In the genomic region with DNA sequence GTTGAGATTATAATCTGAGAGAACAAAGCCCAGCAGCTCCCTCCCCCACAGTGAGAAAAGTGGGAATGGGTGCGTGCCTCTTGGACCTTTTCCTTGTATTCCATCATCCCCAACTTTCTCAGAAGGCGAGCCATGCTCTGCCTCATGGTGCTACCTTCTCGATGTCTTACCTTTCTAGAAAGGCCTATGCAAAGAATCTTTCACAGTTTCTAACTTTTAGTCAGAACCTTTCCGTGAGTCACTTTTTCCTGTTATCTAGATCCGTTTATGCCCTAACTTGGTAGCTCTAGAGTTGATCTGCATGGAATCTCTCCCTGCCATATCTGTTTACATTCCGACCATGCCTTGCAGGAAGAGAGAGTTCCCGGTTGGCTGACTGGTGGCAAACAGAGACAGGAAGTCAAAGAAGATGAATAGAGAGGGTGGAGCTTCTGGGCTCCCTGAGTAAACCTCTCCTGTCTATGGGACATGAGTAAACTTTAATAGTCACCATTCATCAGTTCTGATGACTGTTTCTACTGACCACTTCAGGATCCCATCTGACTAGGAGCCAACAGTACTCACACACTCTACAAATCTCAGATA, we compare ENCODE assay signal across 20 mouse cellular contexts.
A peak's percentile ranks its signal among the peaks of the same experiment; 100 is the strongest.
DNase-seq lines count a peak whose midpoint lies in the region; ATAC-seq and TF ChIP-seq lines count a peak whose summit lies in the region.
"Had no signal": no experiment of that assay in that cellular context is flagged by ENCODE, and none has a peak within 500 bp of the region (broad histone marks: within the 10 kb centered on the region; RNA-seq: fewer than 3 reads in every experiment).

No protein-coding gene starts in this region.

- no peak overlapping the region for H3K4me2 ChIP-seq in lung, postnatal 0 days (replicated peaks; ENCODE audit: low read depth, low read length)
- no peak overlapping the region for H3K4me2 ChIP-seq in stomach, postnatal 0 days (replicated peaks; ENCODE audit: low read depth)
- H3K4me2 ChIP-seq in neural tube, embryonic 15.5 days, result no peak overlapping the region
- H3K4me2 ChIP-seq: hindbrain, embryonic 12.5 days; limb, embryonic 15.5 days; liver, embryonic 15.5 days had no signal

- no peaks in the 10 kb centered on the region for H3K36me3 ChIP-seq in lung, postnatal 0 days (ENCODE audit: insufficient read depth, low read length)
- no peaks in the 10 kb centered on the region for H3K36me3 ChIP-seq in stomach, postnatal 0 days (ENCODE audit: control insufficient read depth, insufficient read depth, low read length)
- 0 out of 2 replicates have a peak, but pooled peaks cover 8% of the 10 kb centered on the region for H3K36me3 ChIP-seq in neural tube, embryonic 15.5 days
- H3K36me3 ChIP-seq: G1E; heart, embryonic 10.5 days; hindbrain, embryonic 12.5 days; limb, embryonic 15.5 days; liver, embryonic 15.5 days had no signal

- no peak overlapping the region for H3K4me3 ChIP-seq in lung, adult 2 months (replicated peaks; ENCODE audit: extremely low read depth, low read depth, low read length)
- H3K4me3 ChIP-seq in lung, postnatal 0 days (ENCODE audit: low read depth, low read length), result no peak overlapping the region
- no peak overlapping the region for H3K4me3 ChIP-seq in stomach, postnatal 0 days (ENCODE audit: low read depth, low read length)
- H3K4me3 ChIP-seq in neural tube, embryonic 15.5 days (replicated peaks), result no peak overlapping the region
- H3K4me3 ChIP-seq: heart, embryonic 10.5 days; hindbrain, embryonic 12.5 days; layer of hippocampus, adult 2 months; limb, embryonic 15.5 days; liver, embryonic 15.5 days had no signal

- DNase-seq in lung, adult 18-20 months, result peak; percentile 37 to 62
- no peak for DNase-seq in lung, adult 2 months
- peak; percentile 9 for DNase-seq in NIH3T3 (ENCODE audit: low read depth)
- DNase-seq in lung, postnatal 0 days (ENCODE audit: low spot score), result peak; percentile 69
- DNase-seq in stomach, postnatal 0 days (ENCODE audit: low spot score), result no peak
- DNase-seq in adrenal gland, postnatal 25 days, result no peak
- DNase-seq in heart, postnatal 25 days (ENCODE audit: low spot score), result no peak
- DNase-seq: cerebellum, adult 9-10 months; gastrocnemius, postnatal 36 days; kidney, adult 11 months; kidney, postnatal 10 days; thymus, postnatal 25 days had no signal

- no peak for TF ChIP-seq POLR2A in lung, adult 2 months (IDR thresholded peaks at IDR 0.05; ENCODE audit: borderline replicate concordance, extremely low read depth, low read depth, low read length)

- peak; percentile 86 for TF ChIP-seq EP300 in lung, postnatal 0 days (IDR thresholded peaks at IDR 0.05)
- no peak for TF ChIP-seq EP300 in stomach, postnatal 0 days (optimal IDR thresholded peaks at IDR 0.05)

- H3K27me3 ChIP-seq in lung, postnatal 0 days (replicated peaks; ENCODE audit: insufficient read depth, low read length), result no peaks in the 10 kb centered on the region
- no peaks in the 10 kb centered on the region for H3K27me3 ChIP-seq in stomach, postnatal 0 days (ENCODE audit: control insufficient read depth, insufficient read depth, low read length)
- no peaks in the 10 kb centered on the region for H3K27me3 ChIP-seq in neural tube, embryonic 15.5 days (replicated peaks)
- H3K27me3 ChIP-seq: hindbrain, embryonic 12.5 days; limb, embryonic 15.5 days; liver, embryonic 15.5 days had no signal

- H3K4me1 ChIP-seq in lung, adult 2 months (ENCODE audit: control insufficient read depth, insufficient read depth, low read length), result no peaks in the 10 kb centered on the region
- no peaks in the 10 kb centered on the region for H3K4me1 ChIP-seq in lung, postnatal 0 days (ENCODE audit: insufficient read depth, low read depth, low read length)
- H3K4me1 ChIP-seq in stomach, postnatal 0 days (replicated peaks; ENCODE audit: control insufficient read depth, insufficient read depth), result no peaks in the 10 kb centered on the region
- H3K4me1 ChIP-seq in neural tube, embryonic 15.5 days, result no peaks in the 10 kb centered on the region
- H3K4me1 ChIP-seq: heart, embryonic 10.5 days; hindbrain, embryonic 12.5 days; limb, embryonic 15.5 days; liver, embryonic 15.5 days had no signal

- ATAC-seq in lung, postnatal 0 days, result peak; percentile 81
- peak; percentile 59; the same call in 1 of the 2 replicates for ATAC-seq in stomach, postnatal 0 days (ENCODE audit: low FRiP score, low TSS enrichment)
- ATAC-seq in neural tube, embryonic 15.5 days (ENCODE audit: low FRiP score), result no peak
- ATAC-seq: forebrain, embryonic 16.5 days had no signal

- H3K27ac ChIP-seq in lung, postnatal 0 days (ENCODE audit: low read length), result no peak overlapping the region
- no peak overlapping the region for H3K27ac ChIP-seq in stomach, postnatal 0 days (replicated peaks)
- H3K27ac ChIP-seq in neural tube, embryonic 15.5 days (replicated peaks), result no peak overlapping the region
- H3K27ac ChIP-seq: heart, embryonic 10.5 days; hindbrain, embryonic 12.5 days; layer of hippocampus, adult 2 months; limb, embryonic 15.5 days; liver, embryonic 15.5 days had no signal

- TF ChIP-seq CTCF in lung, adult 2 months (IDR thresholded peaks at IDR 0.05; ENCODE audit: insufficient read depth, low read length), result no peak
- TF ChIP-seq CTCF in lung, postnatal 0 days (IDR thresholded peaks at IDR 0.05), result no peak
- no peak for TF ChIP-seq CTCF in stomach, postnatal 0 days (IDR thresholded peaks at IDR 0.05; ENCODE audit: low read depth)

- H3K9me3 ChIP-seq in lung, postnatal 0 days (ENCODE audit: low read length), result no peaks in the 10 kb centered on the region
- H3K9me3 ChIP-seq in stomach, postnatal 0 days (ENCODE audit: control insufficient read depth, low read length), result no peaks in the 10 kb centered on the region
- H3K9me3 ChIP-seq in neural tube, embryonic 15.5 days (replicated peaks), result no peaks in the 10 kb centered on the region
- H3K9me3 ChIP-seq: heart, embryonic 10.5 days; hindbrain, embryonic 12.5 days; limb, embryonic 15.5 days; liver, embryonic 15.5 days had no signal

- intact Hi-C loops in heart, postnatal 25 days (cut with DNase I), result no loop called here

- no peak overlapping the region for H3K9ac ChIP-seq in lung, postnatal 0 days (replicated peaks; ENCODE audit: low read depth)
- no peak overlapping the region for H3K9ac ChIP-seq in stomach, postnatal 0 days (ENCODE audit: low read length)
- no peak overlapping the region for H3K9ac ChIP-seq in neural tube, embryonic 15.5 days (replicated peaks)
- H3K9ac ChIP-seq: hindbrain, embryonic 12.5 days; limb, embryonic 15.5 days; liver, embryonic 15.5 days had no signal

- WGBS in lung, adult 2 months, result 34% methylated on average over 7 of the region's 7 CpGs
- 42% methylated on average over 7 of the region's 7 CpGs for WGBS in lung, postnatal 0 days
- WGBS in stomach, postnatal 0 days, result 41% methylated on average over 7 of the region's 7 CpGs
- WGBS in neural tube, embryonic 15.5 days, result 88% methylated on average over 7 of the region's 7 CpGs

Comparison
In these comparisons a context has a peak if more than half of its experiments do, and no peak if none do; other contexts are left out.
1. DNase-seq: peak in lung, adult 18-20 months (2 of 2), NIH3T3 (single experiment) and lung, postnatal 0 days (single experiment); none in lung, adult 2 months (single experiment), stomach, postnatal 0 days (single experiment), adrenal gland, postnatal 25 days (single experiment) and heart, postnatal 25 days (single experiment).